Mouse (Mus musculus) CH12.LX (cell line): ENCODE results near the gene Cask. TPM values are rescaled to one million over a fixed set of nuclear protein-coding genes. Genes with fewer than 3 reads are reported as not detected.

Experiments used
- DNase-seq: peaks from one replicate; pipeline ENCODE4 v3.0.0-alpha.2; 2013; ENCODE audit errors: extremely low read depth
- H3K27ac ChIP-seq: 2 replicates; pipeline ENCODE4 v1.5.1; 2012; ENCODE audit warnings: low read depth, mild to moderate bottlenecking, control low read depth, moderate library complexity; ENCODE audit not compliant: insufficient read depth
- H3K27me3 ChIP-seq: replicated peaks from 2 replicates; pipeline ENCODE3; 2012; ENCODE audit warnings: inconsistent platforms
- H3K36me3 ChIP-seq, 2 experiments: replicated peaks in 1 of 2; 2 replicates each; pipeline versions ENCODE3 to v1.6.1; 2012; ENCODE audit warnings: inconsistent platforms in 1 of 2, low read length in 1 of 2, mild to moderate bottlenecking in 1 of 2, mixed read lengths in 1 of 2, moderate library complexity in 1 of 2; ENCODE audit not compliant: control insufficient read depth in 1 of 2, insufficient read depth in 1 of 2
- H3K4me1 ChIP-seq, 2 experiments: 2 replicates each; pipeline ENCODE4 v1.6.1; 2012; ENCODE audit warnings: inconsistent platforms in 1 of 2, moderate library complexity in 1 of 2; ENCODE audit not compliant: insufficient read depth in 2 of 2, control insufficient read depth in 1 of 2
- H3K4me2 ChIP-seq: 2 replicates; pipeline ENCODE4 v1.6.1; 2012; ENCODE audit warnings: low read depth, mild to moderate bottlenecking, control low read depth; ENCODE audit not compliant: poor library complexity, insufficient read depth, severe bottlenecking
- H3K4me3 ChIP-seq, 3 experiments: fragments of 150-350 bp in 1 of 3; sonication (generic) in 1 of 3; replicated peaks in 1 of 3; 2 replicates each; pipeline versions ENCODE3 to v1.5.1; 2011 to 2012; ENCODE audit warnings: low read depth in 2 of 3, low read length in 2 of 3, mild to moderate bottlenecking in 2 of 3, moderate library complexity in 2 of 3, control low read depth in 1 of 3, improper control_type of control experiment in 1 of 3, inconsistent platforms in 1 of 3, mixed read lengths in 1 of 3; ENCODE audit not compliant: poor library complexity in 1 of 3
- H3K79me2 ChIP-seq: replicated peaks from 2 replicates; pipeline ENCODE4 v1.6.1; 2012; ENCODE audit warnings: mild to moderate bottlenecking, moderate library complexity; ENCODE audit not compliant: control insufficient read depth, poor library complexity, insufficient read depth, severe bottlenecking; ENCODE audit errors: extremely low read depth
- H3K9ac ChIP-seq: 2 replicates; pipeline ENCODE4 v1.6.1; 2012; ENCODE audit warnings: low read depth, mild to moderate bottlenecking, control low read depth, moderate library complexity; ENCODE audit not compliant: insufficient read depth
- H3K9me3 ChIP-seq: replicated peaks from 2 replicates; pipeline ENCODE3; 2012; ENCODE audit warnings: low read length, inconsistent platforms, mixed read lengths
- CHD1 ChIP-seq: IDR thresholded peaks from 2 replicates; pipeline ENCODE4 v1.6.1; 2012; ENCODE audit warnings: low read depth, low read length, improper control_type of control experiment, inconsistent platforms
- CHD2 ChIP-seq: IDR thresholded peaks from 2 replicates; pipeline ENCODE4 v1.6.1; 2011; ENCODE audit warnings: low read length, improper control_type of control experiment
- CTCF ChIP-seq, 2 experiments: IDR thresholded peaks in 1 of 2; conservative IDR thresholded peaks in 1 of 2; 2 replicates each; pipeline ENCODE4 v1.5.1; 2011 to 2012; ENCODE audit warnings: low read depth in 2 of 2, low read length in 2 of 2, improper control_type of control experiment in 1 of 2, inconsistent platforms in 1 of 2, mild to moderate bottlenecking in 1 of 2, moderate library complexity in 1 of 2
- ELF1 ChIP-seq: IDR thresholded peaks from 2 replicates; pipeline ENCODE4 v1.6.1; 2014; ENCODE audit warnings: low read depth, mild to moderate bottlenecking, inconsistent platforms, low read length, improper control_type of control experiment
- ETS1 ChIP-seq: conservative IDR thresholded peaks from 2 replicates; pipeline ENCODE4 v1.6.1; 2012; ENCODE audit warnings: low read depth, mild to moderate bottlenecking, inconsistent platforms, low read length, improper control_type of control experiment, moderate library complexity
- HCFC1 ChIP-seq: IDR thresholded peaks from 2 replicates; pipeline ENCODE4 v1.6.1; 2012; ENCODE audit warnings: low read depth, mild to moderate bottlenecking, inconsistent platforms, low read length, improper control_type of control experiment
- IRF4 ChIP-seq: IDR thresholded peaks from 2 replicates; pipeline ENCODE4 v1.6.1; 2014; ENCODE audit warnings: low read depth, mild to moderate bottlenecking, inconsistent platforms, low read length, improper control_type of control experiment
- JUND ChIP-seq: conservative IDR thresholded peaks from 2 replicates; pipeline ENCODE4 v1.6.1; 2011; ENCODE audit warnings: low read depth, low read length, improper control_type of control experiment
- KAT2A ChIP-seq: IDR thresholded peaks from 2 replicates; pipeline ENCODE4 v1.6.1; 2012; ENCODE audit warnings: low read length, improper control_type of control experiment, inconsistent platforms; ENCODE audit not compliant: insufficient replicate concordance
- MAFK ChIP-seq: IDR thresholded peaks from 2 replicates; pipeline ENCODE4 v1.6.1; 2011; ENCODE audit warnings: low read length, improper control_type of control experiment; ENCODE audit not compliant: insufficient replicate concordance
- NELFE ChIP-seq: IDR thresholded peaks from 2 replicates; pipeline ENCODE4 v1.6.1; 2011; ENCODE audit warnings: low read depth, low read length, improper control_type of control experiment
- NRF1 ChIP-seq: IDR thresholded peaks from 2 replicates; pipeline ENCODE4 v1.6.1; 2014; ENCODE audit warnings: low read depth, mild to moderate bottlenecking, inconsistent platforms, low read length, improper control_type of control experiment, moderate library complexity
- PAX5 ChIP-seq: IDR thresholded peaks from 2 replicates; pipeline ENCODE4 v1.6.1; 2012; ENCODE audit warnings: low read length, inconsistent platforms, mixed read lengths
- SMC3 ChIP-seq: IDR thresholded peaks from 2 replicates; pipeline ENCODE4 v1.6.1; 2011; ENCODE audit warnings: low read depth, low read length, improper control_type of control experiment
- TCF12 ChIP-seq: IDR thresholded peaks from 2 replicates; pipeline ENCODE4 v1.6.1; 2014; ENCODE audit warnings: low read depth, mild to moderate bottlenecking, inconsistent platforms, low read length, improper control_type of control experiment
- USF1 ChIP-seq: IDR thresholded peaks from 2 replicates; pipeline ENCODE4 v1.6.1; 2014; ENCODE audit warnings: low read depth, mild to moderate bottlenecking, inconsistent platforms, low read length, improper control_type of control experiment
- USF2 ChIP-seq: conservative IDR thresholded peaks from 2 replicates; pipeline ENCODE4 v1.6.1; 2011; ENCODE audit warnings: low read depth, low read length, improper control_type of control experiment
- ZC3H11A ChIP-seq: IDR thresholded peaks from 2 replicates; pipeline ENCODE4 v1.6.1; 2012; ENCODE audit warnings: low read depth, mild to moderate bottlenecking, inconsistent platforms, low read length, improper control_type of control experiment
- ZKSCAN1 ChIP-seq: IDR thresholded peaks from 2 replicates; pipeline ENCODE4 v1.6.1; 2012; ENCODE audit warnings: low read depth, inconsistent platforms, low read length, improper control_type of control experiment, borderline replicate concordance
- ZMIZ1 ChIP-seq: IDR thresholded peaks from 2 replicates; pipeline ENCODE4 v1.6.1; 2012; ENCODE audit warnings: low read depth, mild to moderate bottlenecking, inconsistent platforms, low read length, improper control_type of control experiment
- dilution Hi-C: fragments of 300-500 bp; cut with MboI; formaldehyde crosslinking; loops from 2 replicates; pipeline ENCODE4 v1.14.3; 2020; ENCODE audit warnings: low sequenced_read_pairs; ENCODE audit not compliant: extremely low pct_unique_long_range_greater_than_20kb, extremely low pct_ligation_motif_present
- in situ Hi-C: fragments of 300-500 bp; cut with MboI; formaldehyde crosslinking; loops from 3 replicates; pipeline ENCODE4 v1.14.3; 2019; ENCODE audit warnings: low sequenced_read_pairs, low pct_ligation_motif_present, low pct_unique_long_range_greater_than_20kb, mixed read lengths
- polyA plus RNA-seq: library from polyadenylated mRNA; unstranded; fragments of >175 nt; gene quantifications from 2 replicates; pipeline ENCODE4 v1.2.1, GENCODE M21; 2012; ENCODE audit warnings: low read depth; ENCODE audit not compliant: insufficient read length
- total RNA-seq, 2 experiments: library from RNA; depleted of rRNA; stranded (reverse); fragments of 300-350 nt in 1 of 2; fragments of >200 nt in 1 of 2; gene quantifications; 2 replicates each; pipeline ENCODE4 v1.2.3; 2012 to 2014

Cask gene
- total and polyA plus RNA-seq, 3 experiments: 0.40 to 5.0 (median 0.49) TPM

DNA sequence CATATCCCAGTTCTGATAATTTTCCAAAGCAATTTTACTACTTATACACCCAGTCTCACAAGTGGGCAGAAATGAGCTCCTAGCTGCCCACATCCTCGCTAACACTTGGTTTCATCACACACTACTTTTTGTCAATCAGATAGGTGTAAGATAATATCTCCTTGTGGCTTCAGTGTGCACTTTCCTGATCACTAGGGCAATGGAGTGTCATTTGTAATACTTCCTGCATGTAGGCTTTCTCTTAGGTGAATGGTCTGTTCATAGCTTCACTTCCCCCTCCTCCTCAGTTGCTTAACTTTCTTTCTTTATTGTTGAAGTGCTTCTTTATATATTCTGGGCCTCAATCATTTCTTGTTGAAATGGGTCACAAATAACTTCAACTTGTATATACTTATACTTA lies 198.9 kb downstream of the Cask start:
- in situ Hi-C loops (loop anchor here (10.0 to 25.0 kb wide), 2 partner anchors 187 to 415 kb away; partner anchors contain the start of gene Nyx), dilution Hi-C loops (no loop called here)
- H3K4me3 ChIP-seq: no peak overlapping the region

GRCm38 (mm10) chrX:13651889-13652288 lies 199.3 kb downstream of the Cask start:
- Histone ChIP-seq H3K4me2 (no peak overlapping the region), H3K9ac (no peak overlapping the region), H3K4me3 (no peak overlapping the region), H3K27me3 (no peaks in the 10 kb centered on the region), H3K9me3 (no peaks in the 10 kb centered on the region), H3K79me2 (no peaks in the 10 kb centered on the region), H3K36me3 (no peaks in the 10 kb centered on the region), H3K4me1 (peaks cover 4 to 22% of the 10 kb centered on the region in 2 experiments; a peak in 3 of 4 replicates), H3K27ac (peak overlapping the region; percentile 64; the same call in 1 of the 2 replicates)
- dilution Hi-C loops (no loop called here), in situ Hi-C loops (loop anchor here (10.0 to 25.0 kb wide), 2 partner anchors 187 to 415 kb away; partner anchors contain the start of gene Nyx)
- TF ChIP-seq CHD2 (no peak), HCFC1 (no peak), ETS1 (no peak), USF2 (no peak), USF1 (no peak)
- no peak for DNase-seq

More for the DNA sequence above, 198.9 kb downstream of the Cask start:
- Histone ChIP-seq H3K4me1 (peaks cover 4 to 22% of the 10 kb centered on the region in 2 experiments; a peak in 3 of 4 replicates), H3K4me2 (no peak overlapping the region), H3K9me3 (no peaks in the 10 kb centered on the region), H3K27ac (peak overlapping the region; percentile 64), H3K27me3 (no peaks in the 10 kb centered on the region), H3K36me3 (no peaks in the 10 kb centered on the region), H3K9ac (no peak overlapping the region), H3K79me2 (no peaks in the 10 kb centered on the region)
- DNase-seq: no peak
- TF ChIP-seq IRF4 (no peak), PAX5 (no peak), ELF1 (no peak), ETS1 (no peak), NRF1 (no peak), KAT2A (no peak), MAFK (no peak), HCFC1 (no peak), ZMIZ1 (no peak), NELFE (no peak), JUND (no peak), ZKSCAN1 (no peak), CTCF (conservative IDR thresholded peaks at IDR 0.05 in 1 of 2, IDR thresholded peaks at IDR 0.05 in 1 of 2; ENCODE audit: low read depth in 2 of 2, low read length in 2 of 2) (no peak), ZC3H11A (no peak), TCF12 (no peak), CHD1 (no peak), SMC3 (no peak)
- TF ChIP-seq, all 38 proteins: peak for 0
